Mouse (Mus musculus): ENCODE results near the gene Ntng2. TPM values are rescaled to one million over a fixed set of nuclear protein-coding genes. Genes with fewer than 3 reads are reported as not detected.

Ntng2 gene
- polyA plus RNA-seq, 1 experiment, result 76.6 TPM

DNA sequence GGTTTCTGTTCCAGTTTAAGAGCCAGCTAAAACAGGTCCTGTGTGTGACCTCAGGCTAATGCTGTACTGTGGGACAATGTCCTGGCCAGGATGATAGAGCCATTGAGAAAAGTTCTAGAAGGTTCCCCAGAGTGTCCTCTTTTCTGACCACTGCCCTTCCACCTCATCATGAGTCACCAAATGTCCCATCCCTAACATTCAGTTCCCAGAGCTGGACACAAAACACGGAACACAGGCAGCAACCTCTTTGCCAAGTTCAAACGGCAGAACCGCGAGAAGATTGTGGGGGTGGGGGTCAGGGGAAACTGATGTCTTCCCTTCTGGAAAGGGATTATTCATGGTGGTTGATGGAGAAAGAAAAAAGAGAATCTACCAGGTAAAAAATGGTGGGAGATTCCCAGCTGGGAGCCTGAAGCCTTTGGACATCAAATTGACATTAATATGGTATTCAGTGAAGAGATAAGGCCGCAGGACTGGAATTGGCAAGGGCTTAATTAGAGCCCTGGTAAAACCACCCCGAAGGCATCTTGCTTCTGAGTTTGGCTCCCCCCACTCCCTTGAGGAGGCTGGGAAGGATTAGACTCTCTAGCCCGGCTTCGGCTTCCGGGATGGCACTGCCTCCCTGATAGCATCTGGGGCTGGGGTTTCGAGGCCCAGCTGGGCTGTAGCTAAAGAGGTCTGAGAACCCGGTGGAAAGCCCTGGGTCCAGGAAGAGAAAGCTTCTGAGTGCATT is 51.4 kb downstream of the Ntng2 start:
- TF ChIP-seq CTCF (IDR thresholded peaks at IDR 0.05; ENCODE audit: borderline replicate concordance, extremely low read depth, insufficient read depth, insufficient read length) (no peak), POLR2A (IDR thresholded peaks at IDR 0.05; ENCODE audit: borderline replicate concordance, extremely low read depth, insufficient read depth, insufficient read length, poor library complexity, severe bottlenecking) (no peak)
- peak; percentile 66 for DNase-seq (ENCODE audit: low read depth)

DNA sequence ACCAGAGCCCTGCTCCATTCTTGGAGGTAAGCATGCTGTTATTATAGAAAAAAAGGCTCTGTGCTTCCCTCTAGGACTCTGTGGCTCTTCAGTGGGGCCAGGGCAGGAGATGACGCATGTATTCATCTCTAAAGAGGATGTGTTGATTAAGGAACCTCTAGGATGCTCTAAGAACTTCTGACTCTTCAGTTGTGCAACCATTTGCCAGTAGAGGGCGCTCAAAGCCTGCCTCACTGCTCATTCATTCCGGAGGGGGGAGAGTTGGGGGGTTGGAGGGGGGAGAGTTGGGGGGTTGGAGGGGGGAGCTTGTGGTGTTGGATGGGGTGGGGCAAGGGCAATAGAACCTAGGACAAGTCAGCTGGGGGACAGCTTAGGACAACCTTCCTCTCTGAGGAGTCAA is 52.9 kb downstream of the Ntng2 start:
- peak; percentile 56 for DNase-seq (ENCODE audit: low read depth)
- peak; percentile 72; the same call in 1 of the 2 replicates for TF ChIP-seq CTCF (IDR thresholded peaks at IDR 0.05; ENCODE audit: borderline replicate concordance, extremely low read depth, insufficient read depth, insufficient read length)
- no peak for TF ChIP-seq POLR2A (IDR thresholded peaks at IDR 0.05; ENCODE audit: borderline replicate concordance, extremely low read depth, insufficient read depth, insufficient read length, poor library complexity, severe bottlenecking)

DNA sequence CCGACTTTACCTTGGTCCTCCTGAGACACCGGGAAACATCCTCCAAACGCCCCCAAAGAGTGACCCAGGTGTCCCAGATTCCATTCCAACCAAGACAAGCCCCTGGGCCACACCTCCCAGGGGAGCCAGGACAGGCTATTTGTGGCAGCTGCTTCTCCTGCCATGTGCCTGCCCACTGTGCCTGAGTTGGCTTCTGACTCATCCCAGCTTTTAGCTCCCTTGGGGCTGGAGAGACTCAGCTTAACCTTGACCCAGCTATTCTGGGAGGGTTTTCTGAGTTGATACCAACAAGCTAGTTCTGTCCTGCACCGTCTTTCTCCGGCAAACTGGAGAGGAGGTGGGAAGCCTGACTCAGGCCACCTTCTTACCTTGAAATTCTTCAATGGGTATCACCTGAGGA is 54.4 kb downstream of the Ntng2 start:
- TF ChIP-seq POLR2A (IDR thresholded peaks at IDR 0.05; ENCODE audit: borderline replicate concordance, extremely low read depth, insufficient read depth, insufficient read length, poor library complexity, severe bottlenecking) (no peak), CTCF (IDR thresholded peaks at IDR 0.05; ENCODE audit: borderline replicate concordance, extremely low read depth, insufficient read depth, insufficient read length) (no peak)
- DNase-seq (ENCODE audit: low read depth), result no peak

DNA sequence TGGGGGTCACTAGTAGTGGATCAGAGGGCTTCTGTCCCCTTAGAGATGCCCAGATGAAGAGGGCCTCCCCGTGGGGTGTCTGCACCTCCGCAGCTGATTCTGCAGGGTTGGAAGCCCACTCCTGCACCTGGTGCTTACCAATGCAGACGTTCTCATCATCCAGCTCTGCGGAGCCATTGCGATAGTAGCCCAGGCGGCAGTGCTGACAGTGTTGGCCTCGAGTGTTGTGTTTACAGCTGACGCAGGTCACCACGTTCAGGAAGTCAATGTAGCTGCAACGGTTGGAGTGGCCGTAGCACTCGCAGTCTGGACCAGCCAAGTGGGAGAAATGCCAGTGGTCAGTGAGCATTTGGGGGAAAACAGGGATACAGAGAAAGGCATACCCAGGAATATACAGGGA is 56.0 kb downstream of the Ntng2 start:
- no peak for DNase-seq (ENCODE audit: low read depth)
- no peak for TF ChIP-seq CTCF (IDR thresholded peaks at IDR 0.05; ENCODE audit: borderline replicate concordance, extremely low read depth, insufficient read depth, insufficient read length)
- TF ChIP-seq POLR2A (IDR thresholded peaks at IDR 0.05; ENCODE audit: borderline replicate concordance, extremely low read depth, insufficient read depth, insufficient read length, poor library complexity, severe bottlenecking), result no peak

DNA sequence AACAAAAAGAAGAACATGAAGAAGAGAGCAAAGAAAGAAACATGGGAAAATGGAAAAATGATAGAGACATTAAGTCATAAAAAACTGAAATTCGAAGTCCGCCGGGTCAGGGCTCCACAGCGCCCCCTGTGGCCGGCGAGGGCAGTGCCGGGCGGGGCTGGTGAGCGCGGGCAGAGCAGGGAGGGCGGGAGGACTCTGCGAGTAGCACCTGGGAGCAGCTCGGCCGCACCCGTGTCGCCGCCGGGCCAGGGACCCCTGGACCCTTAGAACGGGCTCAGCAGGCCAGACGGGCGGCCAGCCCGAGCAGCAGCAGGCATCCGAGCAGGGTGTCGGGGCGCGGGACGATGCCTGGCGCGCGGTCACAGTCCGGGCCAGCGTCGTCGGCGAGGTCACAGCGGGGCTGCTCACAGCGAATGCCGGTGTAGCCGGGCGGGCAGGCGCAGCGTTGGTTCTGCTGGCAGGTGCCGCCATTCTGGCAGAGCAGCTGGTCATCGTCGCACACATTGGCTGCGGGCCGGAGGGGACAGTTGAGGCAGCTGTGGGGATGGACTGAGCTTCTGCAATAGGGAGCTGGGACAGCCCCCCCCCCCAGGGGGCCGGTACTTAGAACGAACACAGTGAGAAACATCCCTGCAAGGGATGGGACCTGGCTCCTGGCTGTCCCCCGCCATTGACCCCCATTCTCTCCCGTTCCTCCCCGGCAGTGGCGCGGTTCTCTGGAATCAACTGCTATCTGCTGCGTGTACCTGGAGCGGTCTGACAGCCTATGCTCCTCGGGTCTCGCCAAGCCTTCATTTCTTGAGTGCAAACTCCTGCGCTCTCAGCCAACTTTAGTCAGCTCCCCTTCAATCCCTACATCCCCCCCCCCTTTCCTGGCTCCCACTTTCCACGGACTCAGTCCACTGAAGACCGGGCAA is 58.0 kb downstream of the Ntng2 start:
- TF ChIP-seq POLR2A (IDR thresholded peaks at IDR 0.05; ENCODE audit: borderline replicate concordance, extremely low read depth, insufficient read depth, insufficient read length, poor library complexity, severe bottlenecking) (no peak), CTCF (IDR thresholded peaks at IDR 0.05; ENCODE audit: borderline replicate concordance, extremely low read depth, insufficient read depth, insufficient read length) (peak; percentile 95)
- DNase-seq (ENCODE audit: low read depth), result peak; percentile 75

DNA sequence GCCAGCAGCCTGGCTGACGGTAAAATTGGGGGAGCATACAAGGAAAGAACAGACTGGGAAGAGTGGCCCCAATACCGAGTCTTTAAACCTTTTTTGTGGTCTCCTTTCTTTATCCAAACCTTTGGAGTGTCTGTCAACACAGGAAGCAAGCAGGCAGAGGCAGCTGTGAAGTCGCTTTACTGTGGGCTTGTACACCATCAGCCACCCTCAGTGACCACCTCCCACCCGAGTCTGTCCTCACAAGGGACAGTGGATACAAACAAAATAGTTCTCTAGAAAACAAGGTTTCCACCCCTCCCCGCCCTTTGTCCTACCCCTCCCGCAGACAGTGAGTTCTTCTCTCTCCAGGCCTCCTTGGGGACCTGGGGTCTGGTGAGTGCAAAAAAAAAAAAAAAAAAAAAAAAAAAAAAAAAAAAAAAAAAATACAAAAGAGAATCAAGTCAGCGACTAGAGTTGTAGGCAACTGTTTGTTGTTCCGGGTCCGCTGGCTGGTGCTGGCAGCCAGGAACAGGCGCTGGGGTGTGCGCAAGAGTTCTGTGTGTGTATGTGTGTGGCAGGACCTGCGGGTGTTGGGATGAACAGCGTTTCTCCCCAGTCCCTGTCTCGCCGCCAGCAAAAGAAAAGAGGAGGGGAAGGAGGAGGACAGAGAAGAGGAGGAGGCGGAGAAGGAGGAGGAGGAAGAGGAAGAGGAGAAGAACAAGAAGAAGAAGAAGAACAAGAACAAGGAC is 58.8 kb downstream of the Ntng2 start:
- TF ChIP-seq CTCF (IDR thresholded peaks at IDR 0.05; ENCODE audit: borderline replicate concordance, extremely low read depth, insufficient read depth, insufficient read length) (no peak), POLR2A (IDR thresholded peaks at IDR 0.05; ENCODE audit: borderline replicate concordance, extremely low read depth, insufficient read depth, insufficient read length, poor library complexity, severe bottlenecking) (no peak)
- peak; percentile 64 for DNase-seq (ENCODE audit: low read depth)

DNA sequence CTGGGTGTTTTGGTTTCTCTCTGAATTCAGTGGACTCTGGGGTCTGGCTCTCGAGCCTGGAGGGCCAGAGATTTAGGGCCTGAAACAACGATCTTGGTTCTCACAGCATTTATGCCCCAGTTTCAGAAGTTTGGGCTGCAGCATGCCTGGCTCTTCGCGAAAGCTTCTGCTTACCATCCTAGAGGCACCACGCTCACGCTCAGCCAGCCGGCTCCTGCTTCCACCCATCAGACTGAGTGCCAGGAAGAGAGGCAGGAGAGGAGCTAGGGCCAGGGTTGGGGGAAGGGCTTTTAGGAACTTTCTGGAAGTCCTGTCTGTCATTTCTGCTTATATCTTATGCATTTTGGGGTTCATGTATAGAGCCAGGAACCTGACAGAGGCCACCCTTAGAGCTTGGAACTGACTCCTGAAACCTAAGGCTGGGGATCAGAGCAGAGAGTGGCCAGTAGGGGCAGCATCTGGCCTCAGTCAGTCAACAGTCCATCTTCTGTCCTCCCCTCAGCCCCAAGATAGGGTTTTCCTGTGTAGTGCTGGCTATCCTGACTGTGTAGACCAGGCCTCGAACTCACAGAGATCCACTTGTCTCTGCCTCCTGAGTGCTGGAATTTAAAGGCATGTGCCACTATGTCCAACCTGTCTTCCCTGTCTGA is 60.1 kb downstream of the Ntng2 start:
- TF ChIP-seq CTCF (IDR thresholded peaks at IDR 0.05; ENCODE audit: borderline replicate concordance, extremely low read depth, insufficient read depth, insufficient read length) (peak; percentile 50; the same call in 1 of the 2 replicates), POLR2A (IDR thresholded peaks at IDR 0.05; ENCODE audit: borderline replicate concordance, extremely low read depth, insufficient read depth, insufficient read length, poor library complexity, severe bottlenecking) (no peak)
- DNase-seq (ENCODE audit: low read depth), result no peak

DNA sequence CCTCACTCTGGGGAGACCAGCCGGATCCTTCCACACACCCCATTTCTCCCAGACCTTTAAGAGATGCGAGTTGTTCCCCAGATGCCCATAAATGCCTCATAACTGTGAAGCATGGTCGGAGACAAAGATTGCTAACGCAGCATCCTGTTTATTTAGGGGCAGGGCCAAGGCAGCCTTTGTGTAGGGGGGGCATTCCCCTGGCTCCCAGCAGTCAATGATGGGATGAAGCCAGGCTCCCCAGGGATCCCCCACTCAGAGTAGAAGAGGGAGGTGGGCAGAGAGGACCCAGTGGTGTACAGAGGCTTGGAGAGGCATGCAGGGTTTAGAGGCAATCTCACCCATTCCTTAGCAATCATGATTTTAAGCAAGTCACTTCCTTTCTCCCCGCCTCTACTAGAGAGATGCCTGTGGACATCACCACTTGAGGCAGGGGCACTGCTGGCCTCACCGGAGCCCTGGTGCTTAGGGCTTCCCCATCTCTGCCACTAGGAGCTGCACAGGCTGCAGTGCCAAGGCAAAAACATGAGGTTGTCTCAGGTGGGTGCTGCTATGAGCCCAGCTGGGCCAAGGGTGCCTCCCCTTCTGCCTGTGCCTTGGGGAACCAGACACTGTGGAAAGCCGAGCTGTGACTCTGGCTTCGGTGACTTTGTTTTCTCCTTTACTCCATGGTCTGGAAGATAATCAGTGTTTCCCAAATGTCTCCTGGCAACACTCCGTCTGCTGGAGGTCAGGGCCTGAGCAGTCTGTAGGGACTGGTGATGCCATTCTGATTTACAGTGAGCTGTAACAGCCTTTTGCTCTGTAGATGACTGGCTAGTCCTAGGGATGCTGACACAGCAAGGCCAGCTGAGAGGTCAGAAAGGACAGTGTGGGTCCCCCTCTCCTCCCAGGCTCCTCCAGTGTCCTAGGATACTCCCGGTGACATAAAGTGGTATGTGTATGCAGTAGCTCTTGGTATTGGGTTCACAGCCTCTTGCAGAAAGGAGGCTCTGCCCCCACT is 61.3 kb downstream of the Ntng2 start:
- no peak for DNase-seq (ENCODE audit: low read depth)
- TF ChIP-seq POLR2A (IDR thresholded peaks at IDR 0.05; ENCODE audit: borderline replicate concordance, extremely low read depth, insufficient read depth, insufficient read length, poor library complexity, severe bottlenecking) (no peak), CTCF (IDR thresholded peaks at IDR 0.05; ENCODE audit: borderline replicate concordance, extremely low read depth, insufficient read depth, insufficient read length) (no peak)

DNA sequence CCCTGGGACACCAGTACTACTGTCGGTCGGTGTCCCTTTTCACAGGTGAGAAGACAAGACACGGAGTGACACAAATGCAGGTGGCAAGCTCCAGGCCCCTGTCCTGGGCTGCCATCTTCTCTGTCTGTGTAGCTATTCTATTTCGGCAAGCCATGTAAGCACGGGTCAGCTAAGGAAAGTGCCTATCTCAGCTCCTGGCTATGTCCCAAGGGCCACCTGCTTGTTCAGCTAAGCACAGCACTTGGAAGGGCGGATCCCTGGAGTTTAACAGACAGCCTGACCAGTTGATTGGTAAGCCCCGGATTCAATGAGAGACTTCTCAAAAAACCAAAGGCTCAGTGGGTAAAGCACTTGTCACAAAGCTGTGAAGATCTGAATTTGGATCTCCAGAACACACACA is 62.4 kb downstream of the Ntng2 start:
- TF ChIP-seq POLR2A (IDR thresholded peaks at IDR 0.05; ENCODE audit: borderline replicate concordance, extremely low read depth, insufficient read depth, insufficient read length, poor library complexity, severe bottlenecking) (no peak), CTCF (IDR thresholded peaks at IDR 0.05; ENCODE audit: borderline replicate concordance, extremely low read depth, insufficient read depth, insufficient read length) (no peak)

DNA sequence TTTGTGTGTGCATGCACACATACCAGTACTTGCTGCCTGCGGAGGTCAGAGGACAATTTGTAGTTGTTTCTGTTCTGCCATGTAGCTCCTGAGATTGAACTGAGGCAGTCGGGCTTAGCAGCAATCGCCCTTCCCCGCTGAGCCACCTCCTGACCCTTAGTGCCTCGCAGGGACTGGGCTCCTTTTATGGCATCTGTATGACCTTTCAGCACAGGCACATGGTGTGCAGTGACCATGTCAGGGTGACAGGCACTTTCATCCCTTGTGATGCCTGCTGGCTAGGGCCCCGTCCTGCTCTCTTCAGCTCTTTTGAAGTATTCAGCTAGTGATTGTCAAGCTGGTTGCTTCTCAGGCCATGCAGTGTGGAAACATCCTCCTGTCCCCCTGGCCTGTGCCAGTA is 66.6 kb downstream of the Ntng2 start:
- DNase-seq (ENCODE audit: low read depth), result no peak
- no peak for TF ChIP-seq CTCF (IDR thresholded peaks at IDR 0.05; ENCODE audit: borderline replicate concordance, extremely low read depth, insufficient read depth, insufficient read length)
- TF ChIP-seq POLR2A (IDR thresholded peaks at IDR 0.05; ENCODE audit: borderline replicate concordance, extremely low read depth, insufficient read depth, insufficient read length, poor library complexity, severe bottlenecking), result no peak

More for the DNA sequence above, 62.4 kb downstream of the Ntng2 start:
- DNase-seq (ENCODE audit: low read depth), result no peak
